Mouse (Mus musculus) small intestine, adult 2 months (tissue): ENCODE results near the gene Cltb.

ENCODE experiments used
- CTCF ChIP-seq: fragments of 200-500 bp; IDR thresholded peaks from 2 replicates; pipeline ENCODE4 v1.5.1; 2012; ENCODE audit warnings: low read depth, mild to moderate bottlenecking, control low read depth, inconsistent platforms, low read length, moderate library complexity, mixed read lengths; ENCODE audit not compliant: insufficient replicate concordance, insufficient read length; ENCODE audit errors: extremely low read depth
- POLR2A ChIP-seq: fragments of 200-500 bp; IDR thresholded peaks from 2 replicates; pipeline ENCODE4 v1.6.1; 2012; ENCODE audit warnings: low read depth, mild to moderate bottlenecking, control low read depth, inconsistent platforms, low read length, moderate library complexity

GRCm38 (mm10) chr13:54608666-54609065 is 2.5 kb downstream of the Cltb start:
- no peak for TF ChIP-seq CTCF
- no peak for TF ChIP-seq POLR2A
